Mouse (Mus musculus): ENCODE results near the gene Zfp821. TPM values are rescaled to one million over a fixed set of nuclear protein-coding genes. Genes with fewer than 3 reads are reported as not detected.

Gene Zfp821
- 20.9 and 23.7 TPM in 2 replicates for polyA plus RNA-seq (2015; fragmentation: Nextera tagmentation; extraction: Ambion mirVana)

- Histone ChIP-seq H3K27me3 (no peaks in the 10 kb centered on the region), H3K4me2 (peak within 1 kb of the TSS; percentile 85), H3K36me3 (peaks cover 21% of the 10 kb centered on the region), H3K27ac (peak within 1 kb of the TSS; percentile 96), H3K4me3 (peak within 1 kb of the TSS; percentile 97), H3K4me1 (peaks cover 20% of the 10 kb centered on the region), H3K9ac (peak within 1 kb of the TSS; percentile 99), H3K9me3 (no peaks in the 10 kb centered on the region)
- 0% methylated on average over 82 of the region's 100 CpGs for WGBS
- ATAC-seq (ENCODE audit: insufficient number of reproducible peaks, low FRiP score, low TSS enrichment, low read depth) = peak; percentile 89
Observed at GRCm38 (mm10) chr8:109705320-109706075, at the start of gene Zfp821. TSS of gene Zfp821 (plus strand) at chr8:109705546.

GRCm38 (mm10) chr8:109656860-109657259 is 48.5 kb upstream of the Zfp821 start:
- WGBS = 87% methylated on average over 3 of the region's 3 CpGs
- no peaks in the 10 kb centered on the region for H3K36me3 ChIP-seq
- no peak overlapping the region for H3K4me2 ChIP-seq
- H3K9me3 ChIP-seq = no peaks in the 10 kb centered on the region
- no peak overlapping the region for H3K4me3 ChIP-seq
- H3K27me3 ChIP-seq = no peaks in the 10 kb centered on the region
- no peaks in the 10 kb centered on the region for H3K4me1 ChIP-seq
- no peak for ATAC-seq (ENCODE audit: insufficient number of reproducible peaks, low FRiP score, low TSS enrichment, low read depth)
- no peak overlapping the region for H3K27ac ChIP-seq
- no peak overlapping the region for H3K9ac ChIP-seq

- no peak overlapping the region for H3K4me3 ChIP-seq
- peaks cover 5% of the 10 kb centered on the region for H3K36me3 ChIP-seq
- no peak for ATAC-seq (ENCODE audit: insufficient number of reproducible peaks, low FRiP score, low TSS enrichment, low read depth)
- no peaks in the 10 kb centered on the region for H3K27me3 ChIP-seq
- no peaks in the 10 kb centered on the region; the same call in 1 of the 2 replicates for H3K9me3 ChIP-seq
- H3K9ac ChIP-seq = no peak overlapping the region
- H3K4me1 ChIP-seq = no peaks in the 10 kb centered on the region
- WGBS = 59% methylated on average over 3 of the region's 3 CpGs
- no peak overlapping the region for H3K27ac ChIP-seq
- H3K4me2 ChIP-seq = no peak overlapping the region
Observed at GRCm38 (mm10) chr8:109662328-109662727, 43.0 kb upstream of the Zfp821 start.

- peaks cover 41% of the 10 kb centered on the region for H3K36me3 ChIP-seq
- WGBS = 79% methylated on average over 5 of the region's 5 CpGs
- no peaks in the 10 kb centered on the region for H3K4me1 ChIP-seq
Observed at GRCm38 (mm10) chr8:109666616-109667015, 38.7 kb upstream of the Zfp821 start.

GRCm38 (mm10) chr8:109672656-109673055 is 32.7 kb upstream of the Zfp821 start:
- no peak for ATAC-seq (ENCODE audit: insufficient number of reproducible peaks, low FRiP score, low TSS enrichment, low read depth)
- WGBS = 92% methylated on average over 5 of the region's 5 CpGs
- peaks cover 90% of the 10 kb centered on the region for H3K36me3 ChIP-seq
- no peak overlapping the region for H3K4me2 ChIP-seq
- no peaks in the 10 kb centered on the region for H3K9me3 ChIP-seq
- no peak overlapping the region for H3K9ac ChIP-seq
- no peaks in the 10 kb centered on the region for H3K27me3 ChIP-seq
- no peaks in the 10 kb centered on the region for H3K4me1 ChIP-seq
- no peak overlapping the region for H3K27ac ChIP-seq
- H3K4me3 ChIP-seq = no peak overlapping the region

More at GRCm38 (mm10) chr8:109666616-109667015, 38.7 kb upstream of the Zfp821 start:
- Histone ChIP-seq H3K27ac (no peak overlapping the region), H3K27me3 (no peaks in the 10 kb centered on the region), H3K4me3 (no peak overlapping the region), H3K9ac (no peak overlapping the region), H3K4me2 (no peak overlapping the region), H3K9me3 (no peaks in the 10 kb centered on the region; the same call in 1 of the 2 replicates)
- no peak for ATAC-seq (ENCODE audit: insufficient number of reproducible peaks, low FRiP score, low TSS enrichment, low read depth)

GRCm38 (mm10) chr8:109673596-109673995 is 31.8 kb upstream of the Zfp821 start:
- no peak for ATAC-seq (ENCODE audit: insufficient number of reproducible peaks, low FRiP score, low TSS enrichment, low read depth)
- Histone ChIP-seq H3K36me3 (peaks cover 91% of the 10 kb centered on the region), H3K9ac (no peak overlapping the region), H3K9me3 (no peaks in the 10 kb centered on the region), H3K4me3 (no peak overlapping the region), H3K27ac (no peak overlapping the region), H3K4me1 (no peaks in the 10 kb centered on the region), H3K4me2 (no peak overlapping the region), H3K27me3 (no peaks in the 10 kb centered on the region)
- WGBS = 88% methylated on average over 2 of the region's 2 CpGs

- Histone ChIP-seq H3K27ac (no peak overlapping the region), H3K9me3 (no peaks in the 10 kb centered on the region), H3K4me2 (no peak overlapping the region), H3K36me3 (peaks cover 91% of the 10 kb centered on the region), H3K9ac (no peak overlapping the region), H3K27me3 (no peaks in the 10 kb centered on the region), H3K4me3 (no peak overlapping the region), H3K4me1 (no peaks in the 10 kb centered on the region)
- ATAC-seq (ENCODE audit: insufficient number of reproducible peaks, low FRiP score, low TSS enrichment, low read depth) = no peak
- 84% methylated on average over 9 of the region's 9 CpGs for WGBS
Observed at GRCm38 (mm10) chr8:109675896-109676643, 29.3 kb upstream of the Zfp821 start.

- 74% methylated on average over 3 of the region's 3 CpGs for WGBS
- H3K36me3 ChIP-seq = peaks cover 59% of the 10 kb centered on the region
Observed at GRCm38 (mm10) chr8:109681535-109681934, 23.8 kb upstream of the Zfp821 start.

GRCm38 (mm10) chr8:109682120-109682519 is 23.2 kb upstream of the Zfp821 start:
- 89% methylated on average over 5 of the region's 5 CpGs for WGBS
- H3K9me3 ChIP-seq = no peaks in the 10 kb centered on the region
- no peaks in the 10 kb centered on the region for H3K27me3 ChIP-seq
- no peak overlapping the region for H3K9ac ChIP-seq
- H3K4me2 ChIP-seq = no peak overlapping the region
- H3K36me3 ChIP-seq = peaks cover 53% of the 10 kb centered on the region
- no peak for ATAC-seq (ENCODE audit: insufficient number of reproducible peaks, low FRiP score, low TSS enrichment, low read depth)
- no peak overlapping the region for H3K27ac ChIP-seq
- H3K4me3 ChIP-seq = no peak overlapping the region
- 0 out of 2 replicates have a peak, but pooled peaks cover 6% of the 10 kb centered on the region for H3K4me1 ChIP-seq

More at GRCm38 (mm10) chr8:109681535-109681934, 23.8 kb upstream of the Zfp821 start:
- Histone ChIP-seq H3K27me3 (no peaks in the 10 kb centered on the region), H3K9ac (no peak overlapping the region), H3K27ac (no peak overlapping the region), H3K4me1 (0 out of 2 replicates have a peak, but pooled peaks cover 4% of the 10 kb centered on the region), H3K4me3 (no peak overlapping the region), H3K9me3 (no peaks in the 10 kb centered on the region), H3K4me2 (no peak overlapping the region)
- no peak for ATAC-seq (ENCODE audit: insufficient number of reproducible peaks, low FRiP score, low TSS enrichment, low read depth)

- H3K4me2 ChIP-seq = no peak overlapping the region
- no peak overlapping the region for H3K4me3 ChIP-seq
- no peak overlapping the region for H3K27ac ChIP-seq
- H3K36me3 ChIP-seq = peaks cover 7% of the 10 kb centered on the region
- 80% methylated on average over 5 of the region's 5 CpGs for WGBS
- H3K9ac ChIP-seq = no peak overlapping the region
- peaks cover 24% of the 10 kb centered on the region for H3K4me1 ChIP-seq
- no peak for ATAC-seq (ENCODE audit: insufficient number of reproducible peaks, low FRiP score, low TSS enrichment, low read depth)
- H3K27me3 ChIP-seq = no peaks in the 10 kb centered on the region
- H3K9me3 ChIP-seq = no peaks in the 10 kb centered on the region
Observed at GRCm38 (mm10) chr8:109687248-109687647, 18.1 kb upstream of the Zfp821 start.

- Histone ChIP-seq H3K9ac (0 out of 2 replicates have a peak overlapping the region, but pooled peaks have one; percentile 94), H3K4me1 (peaks cover 25% of the 10 kb centered on the region), H3K27ac (no peak overlapping the region), H3K4me2 (peak overlapping the region; percentile 49), H3K4me3 (peak overlapping the region; percentile 98), H3K36me3 (no peaks in the 10 kb centered on the region), H3K27me3 (no peaks in the 10 kb centered on the region), H3K9me3 (no peaks in the 10 kb centered on the region)
- ATAC-seq (ENCODE audit: insufficient number of reproducible peaks, low FRiP score, low TSS enrichment, low read depth) = no peak
- 38% methylated on average over 5 of the region's 5 CpGs for WGBS
Observed at GRCm38 (mm10) chr8:109691769-109692168, 13.6 kb upstream of the Zfp821 start.

Data from limb, embryonic 15.5 days (tissue).